Mouse (Mus musculus) embryonic facial prominence, embryonic 14.5 days (tissue): ENCODE measurements around the gene Trpm2. TPM values are rescaled to one million over a fixed set of nuclear protein-coding genes. Genes with fewer than 3 reads are reported as not detected.

Experiments
- ATAC-seq: fragments of 200-750 bp; cut with Nextera tagmentation; 2 replicates; pipeline ENCODE4 v1.8.0; 2017; ENCODE audit warnings: low read depth, moderate number of reproducible peaks, moderate TSS enrichment
- DNase-seq: peaks from one replicate; pipeline ENCODE4 v3.0.0-alpha.2; 2015; ENCODE audit warnings: low spot score
- H3K27ac ChIP-seq: fragments of 300-500 bp; sonication (generic); replicated peaks from 2 replicates; pipeline ENCODE4 v1.5.1; 2014; ENCODE audit warnings: low read depth, mild to moderate bottlenecking, low read length, moderate library complexity
- H3K27me3 ChIP-seq: fragments of 300-500 bp; sonication (generic); replicated peaks from 2 replicates; pipeline ENCODE4 v1.6.1; 2014; ENCODE audit warnings: low read length; ENCODE audit not compliant: control insufficient read depth, insufficient read depth
- H3K36me3 ChIP-seq: fragments of 300-500 bp; sonication (generic); 2 replicates; pipeline ENCODE4 v1.6.1; 2014; ENCODE audit warnings: low read length, mixed read lengths; ENCODE audit not compliant: control insufficient read depth, insufficient read depth
- H3K4me1 ChIP-seq: fragments of 300-500 bp; sonication (generic); 2 replicates; pipeline ENCODE4 v1.6.1; 2014; ENCODE audit warnings: antibody characterized with exemption, low read length; ENCODE audit not compliant: control insufficient read depth, insufficient read depth
- H3K4me2 ChIP-seq: fragments of 300-500 bp; sonication (generic); 2 replicates; pipeline ENCODE4 v1.6.1; 2014; ENCODE audit warnings: low read depth, mild to moderate bottlenecking, low read length, moderate library complexity, mixed read lengths
- H3K4me3 ChIP-seq: fragments of 300-500 bp; sonication (generic); 2 replicates; pipeline ENCODE4 v1.5.1; 2014; ENCODE audit warnings: low read depth, mild to moderate bottlenecking, low read length
- H3K9ac ChIP-seq: fragments of 300-500 bp; sonication (generic); 2 replicates; pipeline ENCODE4 v1.6.1; 2014; ENCODE audit warnings: low read depth, mild to moderate bottlenecking, low read length, moderate library complexity, mixed read lengths
- H3K9me3 ChIP-seq: fragments of 300-500 bp; sonication (generic); 2 replicates; pipeline ENCODE4 v1.6.1; 2016; ENCODE audit warnings: low read length; ENCODE audit not compliant: control insufficient read depth
- WGBS: fragments of 180-500 bp; shearing (Covaris S2); extraction: QIAGEN DNeasy Blood & Tissue Kit; methylation state at CpG from one replicate; pipeline ENCODE4 v1.1.7; 2014; 5-methylcytosine and 5-hydroxymethylcytosine counted together
- polyA plus RNA-seq: library from polyadenylated mRNA; unstranded; fragments of >200 nt; fragmentation: Nextera tagmentation; extraction: Ambion mirVana; gene quantifications from 2 replicates; pipeline ENCODE4 v1.2.1, GENCODE M21; 2014

The Trpm2 gene
- polyA plus RNA-seq, 1 experiment from 2014 or later = 1.4 TPM

GRCm38 (mm10) chr10:77974811-77975210 lies 4.4 kb upstream of the Trpm2 start:
- no peak for ATAC-seq
- no peak overlapping the region for H3K4me2 ChIP-seq
- H3K4me1 ChIP-seq = peaks cover 9% of the 10 kb centered on the region; the same call in 1 of the 2 replicates
- H3K4me3 ChIP-seq = no peak overlapping the region
- no peak overlapping the region for H3K9ac ChIP-seq
- H3K36me3 ChIP-seq = no peaks in the 10 kb centered on the region
- no peak for DNase-seq
- 57% methylated on average over 5 of the region's 5 CpGs for WGBS
- no peak overlapping the region for H3K27ac ChIP-seq
- peaks cover 9% of the 10 kb centered on the region; the same call in 1 of the 2 replicates for H3K27me3 ChIP-seq
- H3K9me3 ChIP-seq = no peaks in the 10 kb centered on the region

- H3K27ac ChIP-seq = no peak overlapping the region
- no peak overlapping the region for H3K4me2 ChIP-seq
- no peaks in the 10 kb centered on the region for H3K9me3 ChIP-seq
- 71% methylated on average over 5 of the region's 5 CpGs for WGBS
- peaks cover 12% of the 10 kb centered on the region for H3K4me1 ChIP-seq
- H3K9ac ChIP-seq = no peak overlapping the region
- DNase-seq (no peak), ATAC-seq (no peak)
- peaks cover 14% of the 10 kb centered on the region for H3K27me3 ChIP-seq
- no peaks in the 10 kb centered on the region for H3K36me3 ChIP-seq
- no peak overlapping the region for H3K4me3 ChIP-seq
These were observed 4.0 kb upstream of the Trpm2 start for GRCm38 (mm10) chr10:77974323-77974722.

GRCm38 (mm10) chr10:77971709-77972553 lies 1.6 kb upstream of the Trpm2 start:
- Histone ChIP-seq H3K9ac (no peak overlapping the region), H3K27ac (no peak overlapping the region), H3K4me1 (peaks cover 6% of the 10 kb centered on the region; the same call in 1 of the 2 replicates), H3K4me3 (no peak overlapping the region), H3K4me2 (no peak overlapping the region), H3K27me3 (peaks cover 30% of the 10 kb centered on the region), H3K9me3 (no peaks in the 10 kb centered on the region), H3K36me3 (no peaks in the 10 kb centered on the region)
- WGBS = 64% methylated on average over 16 of the region's 17 CpGs
- no peak for ATAC-seq
- no peak for DNase-seq

- Histone ChIP-seq H3K27me3 (peaks cover 30% of the 10 kb centered on the region), H3K4me1 (peaks cover 6% of the 10 kb centered on the region; the same call in 1 of the 2 replicates), H3K9ac (no peak overlapping the region), H3K4me3 (no peak overlapping the region), H3K4me2 (no peak overlapping the region), H3K36me3 (no peaks in the 10 kb centered on the region), H3K9me3 (no peaks in the 10 kb centered on the region), H3K27ac (no peak overlapping the region)
- DNase-seq (no peak), ATAC-seq (no peak)
- WGBS = 75% methylated on average over 10 of the region's 10 CpGs
These were observed 828 bp upstream of the Trpm2 start for GRCm38 (mm10) chr10:77971191-77971590.

- H3K27me3 ChIP-seq = peaks cover 30% of the 10 kb centered on the region
- WGBS = 17% methylated on average over 8 of the region's 8 CpGs
- DNase-seq = no peak
- ATAC-seq = no peak
- H3K9ac ChIP-seq = 0 out of 2 replicates have a peak overlapping the region, but pooled peaks have one; percentile 52
- H3K27ac ChIP-seq = no peak overlapping the region
- H3K36me3 ChIP-seq = no peaks in the 10 kb centered on the region
- H3K9me3 ChIP-seq = no peaks in the 10 kb centered on the region
- peak overlapping the region; percentile 32 for H3K4me3 ChIP-seq
- H3K4me2 ChIP-seq = peak overlapping the region; percentile 61
- H3K4me1 ChIP-seq = peaks cover 6% of the 10 kb centered on the region; the same call in 1 of the 2 replicates
These were observed 414 bp downstream of the Trpm2 start for GRCm38 (mm10) chr10:77969973-77970325.

GRCm38 (mm10) chr10:77969274-77969972 lies 940 bp downstream of the Trpm2 start:
- H3K4me3 ChIP-seq = peak overlapping the region; percentile 32
- H3K4me2 ChIP-seq = peak overlapping the region; percentile 61
- no peaks in the 10 kb centered on the region for H3K9me3 ChIP-seq
- no peak overlapping the region for H3K27ac ChIP-seq
- peaks cover 30% of the 10 kb centered on the region for H3K27me3 ChIP-seq
- DNase-seq (peak; percentile 64), ATAC-seq (peak; percentile 80; the same call in 1 of the 2 replicates)
- 8% methylated on average over 26 of the region's 26 CpGs for WGBS
- peak overlapping the region; percentile 52; the same call in 1 of the 2 replicates for H3K9ac ChIP-seq
- H3K36me3 ChIP-seq = no peaks in the 10 kb centered on the region
- peaks cover 6% of the 10 kb centered on the region; the same call in 1 of the 2 replicates for H3K4me1 ChIP-seq

GRCm38 (mm10) chr10:77963971-77964370 lies 6.4 kb downstream of the Trpm2 start:
- Histone ChIP-seq H3K27ac (no peak overlapping the region), H3K36me3 (no peaks in the 10 kb centered on the region), H3K4me3 (no peak overlapping the region), H3K27me3 (peaks cover 12% of the 10 kb centered on the region), H3K9ac (no peak overlapping the region), H3K9me3 (no peaks in the 10 kb centered on the region), H3K4me1 (no peaks in the 10 kb centered on the region), H3K4me2 (no peak overlapping the region)
- ATAC-seq = no peak
- no peak for DNase-seq
- 73% methylated on average over 6 of the region's 6 CpGs for WGBS

GRCm38 (mm10) chr10:77962725-77963124 lies 7.6 kb downstream of the Trpm2 start:
- Histone ChIP-seq H3K9me3 (no peaks in the 10 kb centered on the region), H3K4me1 (no peaks in the 10 kb centered on the region), H3K4me3 (no peak overlapping the region), H3K4me2 (no peak overlapping the region), H3K9ac (no peak overlapping the region), H3K27ac (no peak overlapping the region), H3K27me3 (0 out of 2 replicates have a peak, but pooled peaks cover under 1% of the 10 kb centered on the region), H3K36me3 (no peaks in the 10 kb centered on the region)
- no peak for ATAC-seq
- DNase-seq = no peak
- 77% methylated on average over 2 of the region's 2 CpGs for WGBS
